In the genomic region with DNA sequence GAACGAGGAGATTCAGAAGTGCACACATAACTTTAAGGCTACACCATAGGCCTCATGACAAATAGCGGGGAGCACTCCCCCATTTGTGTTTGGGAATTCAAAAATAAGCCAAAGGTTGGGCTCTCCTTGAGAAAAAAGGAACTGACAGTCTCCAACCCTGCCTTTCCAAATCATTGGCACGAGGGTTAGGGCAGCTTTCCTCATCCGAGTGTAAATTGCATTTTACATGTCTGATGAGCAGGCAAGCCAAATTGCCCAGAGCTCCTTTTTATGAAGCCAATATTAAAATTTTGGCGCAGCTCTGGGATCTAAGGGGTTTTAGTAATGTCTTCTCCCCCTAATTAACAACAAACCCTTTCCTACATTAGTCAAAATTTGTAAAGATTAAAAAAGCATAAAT, we compare ENCODE assay signal across 9 mouse cellular contexts. TPM values are rescaled to one million over a fixed set of nuclear protein-coding genes. Genes with fewer than 3 reads are reported as not detected.
DNase-seq lines count a peak whose midpoint lies in the region; ATAC-seq and TF ChIP-seq lines count a peak whose summit lies in the region.
"Had no signal": no experiment of that assay in that cellular context is flagged by ENCODE, and none has a peak within 500 bp of the region (broad histone marks: within the 10 kb centered on the region; RNA-seq: fewer than 3 reads in every experiment).

No protein-coding gene starts in this region.

- peak; percentile 18 for DNase-seq in heart, postnatal 0 days (ENCODE audit: low spot score)
- DNase-seq in heart, postnatal 14 days, result no peak
- DNase-seq in midbrain, embryonic 11.5 days (ENCODE audit: low spot score, missing footprints), result no peak
- no peak for DNase-seq in adrenal gland, postnatal 25 days
- no peak for DNase-seq in MN1 (ENCODE audit: low spot score)
- DNase-seq in thymus, adult 18-20 months, result no peak

- intact Hi-C loops in heart, postnatal 14 days (cut with DNase I), result loop anchor here (2.0 to 10.0 kb wide), 3 partner anchors 112 to 672 kb away; no protein-coding TSS in a partner anchor

- TF ChIP-seq CTCF in heart, postnatal 0 days (IDR thresholded peaks at IDR 0.05; ENCODE audit: low read depth), result no peak

- TF ChIP-seq EP300 in heart, postnatal 0 days (IDR thresholded peaks at IDR 0.05; ENCODE audit: low read depth), result no peak

- H3K27me3 ChIP-seq in heart, postnatal 0 days (ENCODE audit: control insufficient read depth, insufficient read depth, low read length), result peaks cover 19% of the 10 kb centered on the region
- peaks cover 49% of the 10 kb centered on the region for H3K27me3 ChIP-seq in forebrain, embryonic 13.5 days
- peaks cover 40% of the 10 kb centered on the region for H3K27me3 ChIP-seq in midbrain, embryonic 11.5 days (ENCODE audit: control insufficient read depth, insufficient read depth, low read length)

- H3K9me3 ChIP-seq in heart, postnatal 0 days (replicated peaks; ENCODE audit: control insufficient read depth, low read length), result no peaks in the 10 kb centered on the region
- H3K9me3 ChIP-seq in forebrain, embryonic 13.5 days (replicated peaks), result no peaks in the 10 kb centered on the region
- no peaks in the 10 kb centered on the region for H3K9me3 ChIP-seq in midbrain, embryonic 11.5 days (ENCODE audit: control insufficient read depth, low read length)

- ATAC-seq in heart, postnatal 0 days (ENCODE audit: insufficient read depth, low read depth), result no peak
- ATAC-seq in forebrain, embryonic 13.5 days, result no peak
- ATAC-seq in midbrain, embryonic 11.5 days (ENCODE audit: low FRiP score), result no peak

- peak overlapping the region; percentile 5; the same call in 1 of the 2 replicates for H3K9ac ChIP-seq in heart, postnatal 0 days (replicated peaks; ENCODE audit: low read depth, low read length)
- no peak overlapping the region for H3K9ac ChIP-seq in forebrain, embryonic 13.5 days
- H3K9ac ChIP-seq in midbrain, embryonic 11.5 days (ENCODE audit: low read length), result no peak overlapping the region

- peak overlapping the region; percentile 58 for H3K4me3 ChIP-seq in heart, postnatal 0 days (ENCODE audit: low read depth, low read length)
- peak overlapping the region; percentile 37 for H3K4me3 ChIP-seq in brown adipose tissue, adult 24 weeks (ENCODE audit: insufficient read depth, low read depth, low read length)
- H3K4me3 ChIP-seq in forebrain, embryonic 13.5 days, result no peak overlapping the region
- H3K4me3 ChIP-seq in midbrain, embryonic 11.5 days (ENCODE audit: low read depth, low read length), result no peak overlapping the region; the same call in 1 of the 2 replicates

- H3K4me2 ChIP-seq in heart, postnatal 0 days (ENCODE audit: low read depth, low read length), result peak overlapping the region; percentile 86
- H3K4me2 ChIP-seq in forebrain, embryonic 13.5 days, result peak overlapping the region; percentile 95
- peak overlapping the region; percentile 85; the same call in 1 of the 2 replicates for H3K4me2 ChIP-seq in midbrain, embryonic 11.5 days

- no peaks in the 10 kb centered on the region for H3K36me3 ChIP-seq in heart, postnatal 0 days (replicated peaks; ENCODE audit: control insufficient read depth, insufficient read depth, low read length)
- H3K36me3 ChIP-seq in forebrain, embryonic 13.5 days (ENCODE audit: poor library complexity, severe bottlenecking), result no peaks in the 10 kb centered on the region
- H3K36me3 ChIP-seq in midbrain, embryonic 11.5 days (ENCODE audit: control insufficient read depth, insufficient read depth, low read length), result no peaks in the 10 kb centered on the region

- 33% methylated on average over 5 of the region's 5 CpGs for whole genome bisulfite sequencing in heart, postnatal 0 days
- 29% methylated on average over 5 of the region's 5 CpGs for WGBS in forebrain, embryonic 13.5 days
- 47% methylated on average over 5 of the region's 5 CpGs for WGBS in midbrain, embryonic 11.5 days

- peak overlapping the region; percentile 35; the same call in 1 of the 2 replicates for H3K27ac ChIP-seq in heart, postnatal 0 days (ENCODE audit: low read depth)
- H3K27ac ChIP-seq in brown adipose tissue, adult 24 weeks (replicated peaks; ENCODE audit: low read depth, low read length), result peak overlapping the region; percentile 80
- H3K27ac ChIP-seq in forebrain, embryonic 13.5 days, result no peak overlapping the region
- H3K27ac ChIP-seq in midbrain, embryonic 11.5 days (ENCODE audit: low read depth, low read length), result no peak overlapping the region

- peaks cover 10% of the 10 kb centered on the region for H3K4me1 ChIP-seq in heart, postnatal 0 days (ENCODE audit: control insufficient read depth, insufficient read depth)
- peaks cover 19% of the 10 kb centered on the region for H3K4me1 ChIP-seq in brown adipose tissue, adult 24 weeks (ENCODE audit: control insufficient read depth, insufficient read depth, insufficient read length, low read length)
- peaks cover 36% of the 10 kb centered on the region for H3K4me1 ChIP-seq in forebrain, embryonic 13.5 days
- peaks cover 18% of the 10 kb centered on the region; the same call in 1 of the 2 replicates for H3K4me1 ChIP-seq in midbrain, embryonic 11.5 days (ENCODE audit: control insufficient read depth, insufficient read depth, low read length)

RNA-seq across cellular contexts. Expression of a gene that starts 2.1 kb away (rescaled TPM):
- total RNA-seq in heart, postnatal 0 days (2014; rRNA removed; ENCODE audit: low replicate concordance), result 27.7 and 36.7 TPM in 2 replicates
- polyA plus RNA-seq in heart, postnatal 0 days (2015; fragmentation: Nextera tagmentation; extraction: Ambion mirVana), result 5.5 and 6.5 TPM in 2 replicates
- total RNA-seq in heart, postnatal 14 days (2021), result 1 to 10 TPM; 2.0 to 3.2 TPM
- 2.1 and 5.5 TPM in 2 replicates for polyA plus RNA-seq in brown adipose tissue, adult 24 weeks (2012; ENCODE audit: insufficient read depth, insufficient read length, missing spikeins)
- 2.5 and 3.1 TPM in 2 replicates for polyA plus RNA-seq in forebrain, embryonic 13.5 days (2015; fragmentation: Nextera tagmentation; extraction: Ambion mirVana)
- 14.7 and 17.8 TPM in 2 replicates for polyA plus RNA-seq in midbrain, embryonic 11.5 days (2014; fragmentation: Nextera tagmentation; extraction: Ambion mirVana)
- total RNA-seq in adrenal gland, postnatal 25 days (2021), result 9.5 and 9.8 TPM in 2 replicates
- total RNA-seq: neutrophil, adult 5-6 weeks had no signal

RNA-seq across cellular contexts. Expression of a gene that starts 43.2 kb away (rescaled TPM):
- total RNA-seq in heart, postnatal 0 days (2014; rRNA removed; ENCODE audit: low replicate concordance), result 1,365 and 1,889 TPM in 2 replicates
- polyA plus RNA-seq in heart, postnatal 0 days (2015; fragmentation: Nextera tagmentation; extraction: Ambion mirVana), result 2,951 and 3,142 TPM in 2 replicates
- total RNA-seq in heart, postnatal 14 days (2021), result 1,000 to 10,000 TPM in 1 of 2 experiments, 100 to 1,000 TPM in 1; 995 to 1,001 TPM
- 3,082 and 3,212 TPM in 2 replicates for polyA plus RNA-seq in brown adipose tissue, adult 24 weeks (2012; ENCODE audit: insufficient read depth, insufficient read length, missing spikeins)
- 755 and 828 TPM in 2 replicates for polyA plus RNA-seq in forebrain, embryonic 13.5 days (2015; fragmentation: Nextera tagmentation; extraction: Ambion mirVana)
- polyA plus RNA-seq in midbrain, embryonic 11.5 days (2014; fragmentation: Nextera tagmentation; extraction: Ambion mirVana), result 601 and 658 TPM in 2 replicates
- total RNA-seq in adrenal gland, postnatal 25 days (2021), result 302 and 327 TPM in 2 replicates

Comparison
In these comparisons a context has a peak if more than half of its experiments do, and no peak if none do; other contexts are left out.
1. H3K27ac ChIP-seq: peak in heart, postnatal 0 days (single experiment) and brown adipose tissue, adult 24 weeks (single experiment); none in forebrain, embryonic 13.5 days (single experiment) and midbrain, embryonic 11.5 days (single experiment).
2. H3K4me3 ChIP-seq: peak in heart, postnatal 0 days (single experiment) and brown adipose tissue, adult 24 weeks (single experiment); none in forebrain, embryonic 13.5 days (single experiment) and midbrain, embryonic 11.5 days (single experiment).
3. Peak in every context shown above with its lines, with median percentiles within 50 percentile points of each other: H3K4me2 ChIP-seq.